Mouse (Mus musculus) ovary, postnatal 36 days (tissue): ENCODE results near the gene Kif23.
A peak's percentile ranks its signal among the peaks of the same experiment; 100 is the strongest.

Source experiments
- DNase-seq: peaks from one replicate; pipeline ENCODE4 v3.0.0; 2022; ENCODE audit warnings: low spot score, mixed read lengths

Kif23 gene

DNA sequence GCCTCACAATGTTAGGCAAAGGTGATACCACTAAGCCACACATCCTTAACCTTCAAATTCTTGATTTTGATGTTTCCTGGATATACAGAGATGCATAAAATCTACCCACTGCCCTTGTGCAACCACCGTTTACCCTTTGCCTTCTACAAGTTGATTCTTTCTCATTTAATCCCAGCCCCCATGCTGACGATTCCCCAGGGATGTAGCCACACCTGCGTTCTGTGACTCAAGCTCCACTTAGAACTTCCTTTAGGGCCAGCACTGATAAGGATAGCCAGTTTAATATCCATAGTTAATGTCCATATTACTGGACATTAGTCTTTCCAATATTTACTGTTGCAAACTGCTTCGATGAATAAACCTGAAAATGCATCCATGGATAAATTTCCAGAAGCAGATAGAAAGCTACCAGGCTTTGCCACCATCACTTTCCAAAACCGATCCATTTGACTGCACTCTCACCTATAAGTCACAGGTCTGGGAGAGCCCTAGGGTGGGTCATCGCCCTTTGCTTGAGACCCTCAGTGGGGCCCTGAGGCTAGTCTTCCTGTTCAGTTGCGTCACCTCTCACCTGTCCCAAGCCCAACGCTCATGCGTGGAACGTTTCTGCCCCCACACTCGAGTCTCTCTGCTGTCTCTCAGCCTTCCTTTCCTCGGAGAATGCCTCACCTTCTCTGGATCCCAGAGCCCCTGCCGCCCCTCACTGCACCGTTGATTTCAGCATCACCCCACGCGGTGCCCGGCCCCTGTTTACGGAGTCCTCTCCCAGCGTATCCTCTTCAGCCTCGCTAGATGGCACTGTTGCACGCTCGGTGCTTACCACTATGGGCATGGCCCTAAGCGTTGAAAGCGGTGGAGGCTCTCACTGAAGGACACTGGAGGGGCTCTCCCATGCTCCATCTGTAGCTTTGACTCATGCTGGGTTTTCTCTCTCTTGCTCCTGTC lies 1.1 kb upstream of the Kif23 start:
- peak; percentile 73 for DNase-seq

DNA sequence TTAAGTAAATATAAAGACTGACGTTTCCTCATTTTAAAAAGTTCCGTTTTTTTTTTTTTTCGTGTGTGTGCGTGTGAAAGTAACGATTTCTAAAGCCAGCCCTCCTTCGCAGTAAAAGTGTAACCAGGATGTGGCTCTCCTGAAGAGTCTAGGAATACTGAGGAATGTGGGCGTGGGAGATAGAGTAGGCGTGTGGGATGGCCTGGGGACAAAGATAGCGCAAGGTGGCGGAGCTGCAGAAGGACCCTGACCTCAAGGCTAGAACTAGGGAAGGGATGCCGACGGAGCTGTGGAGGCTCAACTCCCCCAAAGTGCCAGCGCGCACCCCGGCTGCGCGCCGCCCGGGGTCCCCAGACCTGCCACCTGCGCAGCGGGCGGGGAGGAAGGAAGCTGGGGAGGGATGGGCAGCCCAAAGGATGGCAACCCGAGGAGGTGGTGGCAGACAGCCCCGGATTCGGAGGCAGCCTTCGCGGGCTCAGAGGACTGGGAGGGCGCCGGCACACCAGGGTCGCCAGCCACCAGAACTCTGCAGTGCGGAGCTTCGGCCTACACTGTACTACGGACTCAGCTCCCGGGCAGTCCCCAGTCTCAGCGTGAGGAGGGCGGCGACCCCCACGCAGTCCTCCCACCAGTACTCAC lies 482 bp downstream of the Kif23 start:
- DNase-seq = peak; percentile 47

DNA sequence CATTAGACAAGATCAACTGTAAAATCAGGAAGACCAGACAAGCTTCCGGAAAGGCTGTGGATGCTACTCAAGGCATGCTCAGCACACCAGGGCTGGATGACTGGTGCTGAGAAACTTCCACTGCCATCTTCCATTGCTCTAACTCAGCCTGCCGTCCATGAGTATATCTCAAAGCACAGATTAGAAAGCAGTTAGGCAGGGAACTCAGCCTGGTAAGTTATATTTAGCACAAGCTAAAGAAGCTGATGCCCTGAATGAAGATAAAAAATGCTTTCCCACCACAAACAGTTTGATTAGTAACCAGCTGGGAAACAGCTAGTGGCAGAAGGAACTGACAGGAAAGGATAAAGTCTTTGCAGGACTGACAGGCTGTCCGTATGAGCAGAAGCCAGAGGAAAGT lies 5.5 kb downstream of the Kif23 start:
- DNase-seq = no peak

DNA sequence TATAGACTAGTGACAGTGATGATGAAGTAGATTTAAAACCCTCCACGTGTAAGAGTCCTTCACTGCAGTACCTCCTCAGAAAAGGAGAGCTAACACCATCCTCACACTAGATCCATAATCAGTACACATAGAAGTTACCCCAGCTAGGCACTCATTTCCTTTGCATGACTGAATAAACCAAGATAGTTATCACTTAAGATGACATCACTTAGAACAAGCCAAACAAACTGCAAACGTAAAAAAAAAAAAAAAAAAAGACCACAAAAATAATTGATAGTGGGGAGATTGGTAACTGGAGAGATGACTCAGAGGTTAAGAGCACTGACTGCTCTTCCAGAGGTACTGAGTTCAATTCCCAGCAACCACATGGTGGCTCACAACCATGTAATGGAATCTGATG lies 13.2 kb downstream of the Kif23 start:
- no peak for DNase-seq

DNA sequence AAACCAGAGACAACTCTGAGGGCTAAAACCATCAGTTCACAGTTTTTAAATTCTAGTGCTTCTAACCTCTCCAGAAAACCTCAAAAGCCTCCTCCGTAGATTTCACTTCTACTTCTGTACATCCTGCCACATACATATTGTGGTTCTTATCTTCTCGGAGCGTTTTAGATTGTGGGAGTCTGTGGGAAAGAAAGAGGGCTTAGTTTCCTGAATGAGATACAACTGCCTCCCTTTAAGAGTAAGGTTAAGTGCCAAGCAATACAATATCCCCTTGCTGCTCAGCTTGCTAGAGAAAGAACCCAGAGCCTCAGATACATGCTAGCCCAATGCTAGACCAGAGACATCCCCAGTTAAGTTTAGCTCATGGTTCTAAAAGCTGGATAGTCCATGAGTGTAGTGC lies 14.6 kb downstream of the Kif23 start:
- DNase-seq = no peak

DNA sequence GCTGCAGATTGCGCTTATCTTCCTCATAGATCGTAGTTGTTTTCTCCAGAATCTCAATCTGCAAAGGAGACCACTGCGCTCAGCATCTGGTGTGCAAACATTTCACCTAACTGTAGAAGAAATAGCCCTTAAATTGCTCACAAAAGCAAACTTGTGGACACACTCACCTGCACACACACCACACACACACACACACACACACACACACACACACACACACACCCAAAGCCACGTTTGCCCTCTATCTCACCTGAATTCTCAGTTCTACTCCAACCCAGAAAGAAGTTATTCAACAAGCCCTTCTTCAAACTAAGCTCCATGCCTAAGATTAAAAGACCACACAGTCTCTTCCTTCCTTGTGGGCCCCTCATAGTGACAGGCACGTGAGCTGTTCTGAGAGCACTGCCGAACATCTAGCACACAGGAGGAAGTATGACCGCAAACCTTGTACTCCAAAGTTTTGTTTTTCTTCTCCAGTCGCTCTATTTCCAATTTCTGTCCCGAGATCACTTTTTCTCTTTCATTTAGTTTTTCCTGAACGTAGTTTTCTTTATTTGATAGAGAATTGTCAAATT lies 21.4 kb downstream of the Kif23 start:
- no peak for DNase-seq

DNA sequence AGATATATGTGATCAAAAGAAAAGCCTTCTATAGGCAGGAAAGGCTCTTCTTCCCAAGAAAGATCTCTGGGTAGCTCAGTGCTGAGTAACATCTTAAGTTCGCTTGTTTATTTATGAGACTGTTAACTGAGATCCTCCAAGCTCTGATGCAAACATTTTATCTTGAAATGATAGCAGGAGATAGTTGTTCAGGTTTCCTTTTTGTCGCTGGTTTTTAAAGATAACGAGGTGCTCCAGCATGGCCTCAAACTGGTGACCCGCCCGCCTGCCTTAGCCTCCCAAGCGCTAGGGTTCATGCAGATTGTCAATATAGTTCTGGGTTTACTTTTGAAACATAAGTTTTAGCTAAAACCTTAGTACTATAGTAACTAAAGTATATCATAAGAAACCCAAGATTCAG lies 26.2 kb downstream of the Kif23 start:
- no peak for DNase-seq

DNA sequence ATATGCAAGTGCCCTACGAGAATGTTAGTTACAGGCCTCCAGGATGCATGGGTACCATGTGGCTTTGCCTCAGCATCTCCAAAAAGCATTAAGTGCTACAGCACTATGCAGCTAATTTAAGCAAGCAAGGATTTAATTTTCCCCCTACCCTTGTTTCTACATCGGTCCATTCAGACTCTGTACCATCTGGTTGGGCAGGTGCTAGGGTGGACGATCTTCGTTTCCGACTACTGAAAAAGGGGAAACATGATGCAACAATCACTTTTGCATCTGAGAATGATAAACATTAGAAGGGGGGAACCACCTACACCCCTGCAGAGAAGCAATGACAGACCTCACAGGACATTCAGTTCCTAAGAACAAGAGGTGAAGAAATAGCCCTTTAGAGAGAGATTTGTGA lies 27.1 kb downstream of the Kif23 start:
- no peak for DNase-seq

DNA sequence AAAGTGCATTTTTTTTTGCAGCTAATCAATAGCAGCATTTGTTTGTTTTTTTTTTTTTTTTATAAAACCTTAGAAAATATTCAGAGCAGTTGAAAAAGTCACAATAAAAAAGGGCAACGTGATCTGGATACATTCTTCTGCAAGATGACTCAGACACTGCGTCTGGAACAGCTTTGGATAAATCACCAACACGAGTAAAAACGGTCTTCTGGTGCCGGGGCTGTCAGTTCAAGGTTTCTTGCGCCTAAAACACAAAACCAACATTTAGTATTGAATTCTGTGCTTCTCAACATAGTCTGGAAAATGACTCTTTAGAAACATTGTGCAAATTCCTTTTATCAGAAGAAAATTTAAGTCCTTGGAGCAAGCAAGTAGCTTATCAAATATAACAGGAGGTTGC lies 29.1 kb downstream of the Kif23 start:
- no peak for DNase-seq

DNA sequence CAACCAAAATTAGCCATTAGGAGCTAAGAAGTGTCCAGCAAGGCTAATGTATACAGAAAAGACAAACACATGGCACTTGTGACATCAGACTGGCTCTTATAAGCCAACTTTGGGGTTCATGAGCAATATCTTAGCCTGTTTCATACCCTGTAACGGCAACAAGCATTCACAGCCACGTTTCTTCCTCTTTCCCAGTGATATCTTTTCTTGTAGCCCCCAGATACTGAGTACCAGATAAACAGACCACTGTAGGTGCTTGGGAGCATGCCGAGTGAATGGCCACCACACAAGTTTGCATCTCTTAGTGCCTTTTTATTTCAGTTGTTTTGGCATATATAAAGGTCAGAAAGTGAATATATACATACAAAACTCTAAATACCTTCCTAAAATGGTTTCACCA lies 29.6 kb downstream of the Kif23 start:
- no peak for DNase-seq

DNA sequence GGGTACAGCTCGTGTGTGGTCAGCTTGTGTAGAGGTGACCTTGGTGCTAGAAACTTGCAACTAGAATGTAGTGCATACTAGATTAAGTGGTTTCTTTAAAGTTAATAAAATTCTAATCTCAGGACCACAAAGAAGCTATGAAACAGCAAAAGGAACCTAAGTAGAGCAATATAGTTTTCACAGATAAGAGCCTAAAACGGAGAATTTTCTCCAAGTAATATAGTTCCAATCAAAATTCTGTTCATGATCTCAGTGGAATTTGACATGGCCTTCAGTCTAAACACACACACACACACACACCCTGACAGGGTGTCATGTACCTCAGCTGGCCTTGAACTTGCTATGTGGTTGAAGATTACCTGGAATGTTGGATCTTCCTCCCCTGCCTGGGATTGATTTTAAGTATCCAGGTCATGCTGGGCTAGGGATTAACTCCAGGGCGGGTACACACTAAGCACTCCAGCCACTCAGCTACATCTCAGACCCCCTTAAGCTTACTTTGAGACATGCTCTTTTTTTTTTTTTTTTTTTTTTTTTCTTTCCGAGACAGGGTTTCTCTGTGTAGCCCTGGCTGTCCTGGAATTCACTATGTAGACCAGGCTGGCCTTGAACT lies 31.1 kb downstream of the Kif23 start:
- no peak for DNase-seq

DNA sequence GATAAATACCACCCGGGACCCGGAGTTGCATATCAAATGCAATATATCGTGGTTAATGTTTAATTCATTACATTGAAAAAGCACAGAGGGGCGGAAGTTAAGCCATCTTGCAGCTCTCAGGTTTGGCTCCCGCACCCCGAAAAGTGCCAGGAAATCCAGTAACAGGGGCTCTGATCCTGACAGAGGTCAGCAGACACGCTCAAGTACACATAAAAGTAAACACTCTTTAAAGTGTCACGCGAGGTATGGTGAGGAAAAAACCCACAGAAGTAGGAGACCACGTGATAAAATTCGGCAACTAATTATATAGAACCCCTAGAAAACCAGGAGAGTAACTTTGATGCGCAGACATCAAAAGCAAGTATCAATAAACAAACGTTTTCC lies 31.7 kb downstream of the Kif23 start:
- no peak for DNase-seq

DNA sequence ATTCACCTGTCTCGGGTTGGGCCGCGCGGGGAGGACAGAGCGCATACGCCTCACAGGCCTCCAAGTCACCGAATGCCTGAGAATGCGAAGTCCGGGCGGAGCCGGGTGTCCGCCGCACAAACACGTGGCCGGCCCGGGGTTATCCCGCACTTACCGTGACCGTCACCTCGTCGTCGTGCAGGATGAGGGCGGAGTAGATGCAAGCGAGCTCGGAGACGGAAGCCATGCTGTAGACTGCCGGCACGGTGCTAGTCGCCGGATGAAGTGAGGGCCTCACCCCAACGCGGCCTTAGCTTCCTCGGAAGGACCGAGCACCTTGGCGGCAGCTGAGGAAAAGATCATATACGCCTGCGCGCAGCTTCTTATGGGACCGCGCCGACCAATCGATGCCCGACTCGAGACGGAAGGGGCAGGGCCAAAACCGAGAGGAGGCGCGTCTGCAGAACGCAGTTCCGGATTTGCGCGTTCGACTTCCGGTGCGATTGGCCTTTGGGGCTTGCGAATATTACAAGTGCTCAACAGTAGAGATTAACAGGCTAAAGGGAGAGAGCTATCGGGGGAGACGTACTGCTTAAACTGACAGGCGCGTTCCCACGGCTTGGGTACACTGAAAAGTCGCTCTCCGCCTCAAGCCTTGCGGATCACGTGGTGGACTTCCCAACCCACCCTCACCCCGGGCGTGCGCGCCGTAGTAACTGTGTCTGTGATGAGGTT lies 32.2 kb downstream of the Kif23 start, which contains the start of gene Rplp1:
Gene Rplp1, minus strand, starts transcription at position 340 of the 714 bp plus-strand sequence.
- peak; percentile 94 for DNase-seq

DNA sequence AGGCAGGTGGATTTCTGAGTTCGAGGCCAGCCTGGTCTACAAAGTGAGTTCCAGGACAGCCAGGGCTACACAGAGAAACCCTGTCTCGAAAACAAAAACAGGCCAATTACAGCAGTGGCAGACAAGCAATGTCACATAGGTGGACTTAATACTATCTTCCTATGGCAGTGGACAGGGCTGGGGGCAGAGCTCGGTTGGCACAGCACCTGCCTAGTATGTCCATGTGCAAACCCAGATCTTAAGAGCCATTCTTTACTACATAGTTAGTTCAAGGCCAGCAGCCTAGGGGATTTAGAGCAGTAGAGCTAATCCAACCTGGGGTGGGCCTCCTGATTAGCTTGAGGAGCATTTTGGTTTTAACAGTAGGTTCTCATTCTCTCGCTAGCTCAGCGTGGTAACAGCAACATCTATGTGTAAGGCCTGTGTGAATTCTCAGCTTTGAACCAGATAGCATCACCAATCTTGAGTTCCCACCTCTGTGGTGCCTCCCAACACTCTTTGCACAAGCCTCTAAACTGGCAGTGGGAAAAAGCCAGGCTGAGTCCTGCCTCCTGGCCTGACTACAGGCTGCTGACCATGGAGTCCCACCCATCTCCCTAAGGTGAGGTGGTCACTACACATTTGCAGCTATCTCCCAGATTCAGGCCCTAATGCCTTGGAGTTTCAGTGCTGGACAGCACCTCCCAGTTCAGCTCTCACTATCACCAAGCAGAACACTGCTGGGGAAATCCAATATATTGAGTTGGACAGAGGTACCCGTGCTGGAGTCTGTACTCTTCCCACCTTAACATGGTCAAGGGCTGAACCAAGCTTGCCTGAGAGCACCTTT lies 35.1 kb downstream of the Kif23 start:
- DNase-seq = no peak

DNA sequence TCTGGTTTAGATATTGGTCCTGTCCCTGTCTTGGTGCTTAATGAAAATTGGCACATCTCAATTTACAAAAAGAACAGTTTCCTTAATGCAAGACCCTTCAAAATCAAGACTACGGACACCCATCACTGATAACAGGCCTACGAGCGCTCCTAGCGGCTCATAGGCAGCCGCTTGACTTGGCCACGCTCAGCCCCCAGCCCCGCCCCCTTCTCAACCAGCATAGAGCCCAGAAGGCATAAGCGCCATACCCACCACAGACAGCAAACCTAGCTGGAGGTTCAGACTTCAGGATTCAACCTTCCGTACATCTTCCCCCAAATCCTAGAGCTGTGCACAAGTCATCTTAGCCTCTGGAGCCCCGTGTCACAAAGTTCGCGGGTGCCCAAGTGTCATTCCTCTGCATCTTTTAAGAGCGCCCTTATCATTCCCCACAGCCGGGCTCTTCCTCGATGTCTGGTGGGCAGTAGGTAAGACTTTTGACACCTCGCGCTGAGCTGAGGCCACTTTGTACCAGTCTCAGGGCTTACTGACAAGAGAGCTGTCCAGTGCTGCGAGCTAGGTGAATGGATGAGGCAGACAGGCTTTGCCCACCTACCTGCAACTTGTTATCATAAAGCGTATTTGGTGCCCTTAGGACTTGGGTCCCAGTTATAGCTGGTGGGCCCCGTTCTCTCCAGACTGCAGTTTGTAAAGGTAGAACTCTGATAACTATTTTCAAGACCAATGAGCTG lies 35.9 kb downstream of the Kif23 start:
- peak; percentile 25 for DNase-seq

DNA sequence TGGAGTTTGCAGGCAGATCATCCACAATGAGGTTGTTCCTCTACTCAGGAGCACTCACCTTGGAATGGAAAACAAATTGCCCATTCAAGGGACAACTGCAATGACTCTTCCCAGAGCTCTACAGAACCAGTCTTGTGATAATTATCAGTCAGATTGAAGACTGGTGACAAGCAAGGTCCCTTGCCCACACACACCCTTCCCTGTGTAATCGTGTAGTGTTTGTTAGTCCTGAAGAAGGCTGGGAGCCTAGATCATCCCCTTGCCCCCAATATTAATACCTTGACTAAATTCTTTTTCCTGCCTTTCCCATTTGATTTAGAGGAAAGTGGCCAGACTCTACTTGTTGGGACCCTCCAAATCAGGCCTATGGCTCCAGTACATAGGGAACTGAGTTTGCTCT lies 36.9 kb downstream of the Kif23 start:
- no peak for DNase-seq

DNA sequence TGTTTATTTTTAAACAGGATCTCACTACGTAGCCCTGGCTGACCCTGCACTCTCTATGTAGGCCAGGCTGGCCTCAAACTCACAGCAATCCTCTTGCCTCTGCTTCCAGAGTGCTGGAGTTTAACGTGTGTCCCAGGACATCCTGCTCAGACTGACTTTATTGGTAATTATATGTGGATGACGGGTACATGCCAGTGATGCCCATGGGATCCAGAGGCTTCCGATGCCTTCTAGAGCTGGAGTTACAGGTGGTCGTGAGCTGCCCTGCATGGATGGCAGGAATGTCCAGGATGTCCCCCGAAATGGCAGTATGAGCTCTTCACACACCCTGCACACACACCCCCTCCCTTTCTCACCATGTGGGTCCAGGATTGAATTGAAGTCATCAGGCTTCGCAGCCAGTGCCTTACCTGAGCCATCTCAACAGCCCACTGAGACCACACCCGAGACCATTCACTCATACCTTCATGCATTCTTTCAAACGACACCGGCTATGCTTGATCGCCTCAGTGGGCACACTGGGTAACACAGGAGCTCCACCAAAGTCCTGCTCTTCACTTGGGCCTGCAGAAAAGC lies 37.7 kb downstream of the Kif23 start:
- no peak for DNase-seq

DNA sequence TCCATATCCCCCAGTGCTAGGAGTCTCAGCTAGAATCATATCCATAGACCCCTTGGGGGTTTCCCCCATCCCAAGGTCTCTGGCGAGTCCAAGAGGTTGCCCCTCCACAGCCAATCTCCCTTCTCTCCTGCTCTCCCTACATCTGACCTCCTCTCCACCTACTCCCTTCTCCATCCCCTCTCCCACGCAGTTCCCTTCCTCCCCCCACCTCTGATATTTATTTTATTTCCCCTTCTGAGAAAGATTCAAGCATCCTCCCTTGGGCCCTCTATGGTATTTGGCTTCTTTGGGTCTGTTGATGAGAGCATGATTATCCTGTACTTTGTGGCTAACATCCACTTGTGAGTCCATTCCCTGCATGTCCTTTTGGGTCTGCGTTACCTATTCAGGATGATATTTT lies 38.2 kb downstream of the Kif23 start:
- DNase-seq = no peak

DNA sequence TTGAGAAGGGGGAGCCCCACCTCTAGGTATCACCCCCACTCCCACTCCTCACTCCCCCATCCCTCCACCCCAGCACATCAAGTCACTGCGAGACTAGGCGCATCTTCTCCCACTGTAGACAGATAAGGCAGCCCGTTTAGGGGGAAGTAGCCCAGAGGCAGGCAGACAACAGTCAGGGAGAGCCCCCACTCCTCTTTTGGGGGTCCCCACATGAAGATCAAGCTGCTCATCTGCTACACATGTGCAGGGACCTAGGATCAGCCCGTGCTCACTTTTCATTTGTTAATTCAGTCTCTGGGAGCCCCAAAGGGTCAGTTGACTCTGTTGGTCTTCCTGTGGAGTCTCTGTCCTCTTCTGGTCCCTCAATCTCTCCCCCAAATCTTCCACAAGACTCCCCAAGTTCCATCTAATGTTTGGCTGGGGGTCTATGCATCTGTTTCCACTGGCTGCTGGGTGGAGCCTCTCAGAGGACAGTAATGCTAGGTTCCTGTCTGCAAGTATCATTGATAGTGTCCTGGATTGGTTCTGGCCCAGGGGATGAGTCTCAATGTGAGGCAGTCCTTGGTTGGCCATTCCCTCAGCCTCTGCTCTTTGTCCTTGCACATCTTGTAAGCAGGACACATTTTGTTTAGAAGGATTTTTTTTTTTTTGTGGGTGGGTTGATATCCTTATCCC lies 38.8 kb downstream of the Kif23 start:
- DNase-seq = no peak

DNA sequence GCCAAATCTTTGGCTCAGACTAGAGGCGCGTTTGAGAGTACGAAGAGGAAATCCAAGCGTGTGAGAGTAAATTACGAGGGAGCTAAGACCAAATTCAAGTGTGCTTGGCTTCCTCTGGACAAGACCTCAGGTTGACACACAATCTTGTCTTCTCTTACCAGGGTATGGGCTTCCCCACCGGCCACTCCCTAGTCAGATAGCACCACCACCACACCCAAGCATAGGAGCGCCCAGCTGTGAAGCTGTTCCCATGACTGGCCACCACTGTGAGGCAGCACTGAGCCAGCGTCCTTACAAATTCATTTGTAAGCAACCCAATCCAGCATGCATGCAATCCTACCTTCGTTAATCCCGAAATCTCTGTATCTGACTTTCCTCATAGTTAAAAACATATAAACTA lies 39.7 kb downstream of the Kif23 start:
- DNase-seq = peak; percentile 35
